Mouse (Mus musculus) Patski (cell line): ENCODE results near the gene Ngly1. TPM values are rescaled to one million over a fixed set of nuclear protein-coding genes. Genes with fewer than 3 reads are reported as not detected.

Source experiments
- ATAC-seq: fragments of 100-300 bp; one replicate; pipeline ENCODE4 v1.8.0; 2021
- CTCF ChIA-PET: fragments of 350-600 bp; sonication (Branson Sonifier 250); formaldehyde crosslinking; loops from one replicate; lab custom pipeline; 2022; ENCODE audit warnings: inconsistent platforms; lab: Charles Lee
- POLR2A ChIA-PET: fragments of 350-600 bp; sonication (Branson Sonifier 250); formaldehyde crosslinking; loops from one replicate; lab custom pipeline; 2022; ENCODE audit warnings: antibody characterized with exemption, inconsistent platforms; lab: Charles Lee
- DNase-seq: peaks from one replicate; pipeline ENCODE4 v3.0.0-alpha.2; 2011; ENCODE audit warnings: low read depth, low spot score
- H3K27me3 ChIP-seq: fragments of 371-371 bp; one replicate; pipeline ENCODE4 v1.5.1; 2021
- CTCF ChIP-seq: fragments of 100-300 bp; IDR thresholded peaks from one replicate; pipeline ENCODE4 v1.5.1; 2021
- in situ Hi-C: fragments of 300-500 bp; cut with MboI; formaldehyde crosslinking; loops from 3 replicates; pipeline ENCODE4 v1.11.1; 2018; ENCODE audit warnings: low pct_unique_long_range_greater_than_20kb, mixed read lengths
- polyA plus RNA-seq: library from polyadenylated mRNA; unstranded; gene quantifications from one replicate; pipeline ENCODE4 v1.2.3, GENCODE M21; 2021

Gene Ngly1
- polyA plus RNA-seq, 1 experiment from 2014 or later = 29.6 TPM

DNA sequence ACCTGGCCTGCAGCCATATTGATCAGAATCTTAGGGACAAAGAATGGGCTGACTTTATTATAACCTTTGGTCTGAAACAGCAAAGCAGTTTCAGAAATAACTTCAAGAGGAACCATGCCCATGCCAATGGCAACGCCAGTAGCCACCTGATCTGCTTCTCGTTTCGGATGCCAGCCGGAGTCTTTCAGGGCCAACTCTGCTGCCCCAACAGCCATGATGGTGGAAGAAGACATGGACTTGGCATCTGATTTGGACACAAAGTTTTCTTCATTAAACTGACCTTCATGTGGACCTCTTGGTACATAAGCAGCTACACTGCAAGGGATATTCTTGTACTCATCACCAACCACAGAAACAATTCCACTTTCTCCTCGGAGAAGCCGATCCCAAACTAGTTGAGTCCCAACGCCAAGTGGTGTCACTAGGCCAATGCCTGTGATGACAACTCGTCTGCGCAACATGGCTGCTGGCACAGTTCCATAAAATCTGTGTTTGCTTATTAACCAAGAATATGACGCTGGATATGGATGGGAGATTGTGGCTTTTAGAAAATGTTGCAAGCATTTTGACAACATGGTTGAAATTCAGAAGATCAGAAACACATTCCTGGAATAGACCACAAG, 6.8 kb upstream of the Ngly1 start:
- DNase-seq = no peak
- CTCF ChIA-PET = interaction anchor here (1.3 to 1.5 kb wide), 2 partner anchors 10 to 37 kb away, joined by 3 read pairs; no protein-coding TSS in a partner anchor
- in situ Hi-C loops = loop anchor here (5.0 to 10.0 kb wide), 2 partner anchors 125 to 272 kb away; partner anchors contain the start of gene Top2b
- no peaks in the 10 kb centered on the region for H3K27me3 ChIP-seq
- POLR2A ChIA-PET = interaction anchor here (2.0 kb wide), 1 partner anchor 8 kb away, joined by 6 read pairs; no protein-coding TSS in a partner anchor
- no peak for TF ChIP-seq CTCF
- no peak for ATAC-seq

DNA sequence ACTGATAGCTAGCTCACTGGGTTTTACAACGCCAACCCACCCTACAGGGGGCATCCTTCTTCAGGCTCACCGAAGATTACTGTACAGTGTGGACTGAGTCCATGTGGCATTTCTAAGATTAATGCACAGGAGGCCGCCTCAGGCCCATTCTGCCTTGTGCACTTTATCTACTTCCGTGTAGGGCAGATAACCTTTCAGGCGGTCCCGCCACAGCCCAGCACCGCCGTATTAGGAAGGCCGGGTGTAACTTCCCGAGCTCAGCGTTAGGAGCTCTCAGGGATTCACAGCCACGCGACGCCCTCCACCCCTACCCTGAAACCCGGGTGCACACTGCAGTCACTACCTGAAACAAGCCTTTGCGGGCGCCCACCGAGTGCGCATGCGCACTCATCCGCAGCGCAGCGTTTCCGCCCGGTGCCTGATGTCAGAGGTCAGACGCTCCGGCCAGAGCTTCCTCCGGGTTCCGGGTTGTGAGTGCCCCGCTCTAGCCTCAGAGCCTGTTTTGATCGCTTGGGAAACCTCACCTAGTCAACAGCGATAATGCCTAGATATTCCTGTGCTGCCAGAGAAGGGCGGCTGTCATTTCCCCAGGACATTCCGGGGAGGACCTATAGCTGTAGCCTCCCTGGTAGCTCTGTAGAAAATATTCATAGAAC, 6.0 kb upstream of the Ngly1 start:
- ATAC-seq = peak; percentile 92
- no peaks in the 10 kb centered on the region for H3K27me3 ChIP-seq
- no peak for TF ChIP-seq CTCF
- in situ Hi-C loops = loop anchor here (5.0 to 10.0 kb wide), 2 partner anchors 124 to 272 kb away; partner anchors contain the start of gene Top2b
- CTCF ChIA-PET = interaction anchor here (1.3 to 1.5 kb wide), 3 partner anchors 10 to 137 kb away, joined by 3 to 6 read pairs (median 3); no protein-coding TSS in a partner anchor
- DNase-seq = peak; percentile 30
- POLR2A ChIA-PET = interaction anchor here (1.1 to 2.0 kb wide), 2 partner anchors 9 to 121 kb away, joined by 3 to 6 read pairs; no protein-coding TSS in a partner anchor

GRCm38 (mm10) chr14:16243603-16244209, 5.4 kb upstream of the Ngly1 start:
- ATAC-seq = peak; percentile 48
- in situ Hi-C loops = loop anchor here (5.0 to 10.0 kb wide), 2 partner anchors 124 to 271 kb away; partner anchors contain the start of gene Top2b
- DNase-seq = peak; percentile 39
- H3K27me3 ChIP-seq = no peaks in the 10 kb centered on the region
- TF ChIP-seq CTCF = no peak
- ChIA-PET CTCF (interaction anchor here (0.7 to 1.3 kb wide), 3 partner anchors 40 to 136 kb away, joined by 3 to 6 read pairs (median 3); no protein-coding TSS in a partner anchor), POLR2A (interaction anchor here (1.1 to 2.0 kb wide), 2 partner anchors 9 to 120 kb away, joined by 3 to 6 read pairs; no protein-coding TSS in a partner anchor)

DNA sequence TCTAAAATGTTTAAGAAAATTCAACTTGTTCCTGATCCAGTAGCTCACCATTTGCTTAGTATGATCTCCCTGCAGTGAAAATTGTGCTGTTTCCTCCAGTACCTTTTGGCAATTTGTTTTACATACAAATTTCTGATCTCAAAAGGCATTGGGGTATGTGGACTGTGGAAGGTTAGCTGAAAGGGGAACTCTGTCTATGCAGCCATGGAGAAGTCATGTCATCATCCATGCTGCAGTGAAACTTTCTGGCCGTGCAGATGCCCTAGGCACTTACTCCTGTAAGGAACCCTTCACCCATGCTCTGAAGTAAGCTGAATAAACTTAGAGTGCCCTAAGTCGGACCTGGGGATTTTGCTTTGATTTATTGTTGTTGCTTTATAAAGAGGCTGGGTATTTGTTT, 4.7 kb upstream of the Ngly1 start:
- H3K27me3 ChIP-seq = no peaks in the 10 kb centered on the region
- TF ChIP-seq CTCF = no peak
- in situ Hi-C loops = loop anchor here (5.0 to 10.0 kb wide), 2 partner anchors 123 to 270 kb away; partner anchors contain the start of gene Top2b
- CTCF ChIA-PET = interaction anchor here (0.7 to 1.3 kb wide), 3 partner anchors 39 to 136 kb away, joined by 3 to 6 read pairs (median 3); no protein-coding TSS in a partner anchor
- no peak for DNase-seq
- POLR2A ChIA-PET = interaction anchor here (1.1 to 2.0 kb wide), 2 partner anchors 10 to 120 kb away, joined by 3 to 6 read pairs; no protein-coding TSS in a partner anchor
- no peak for ATAC-seq

DNA sequence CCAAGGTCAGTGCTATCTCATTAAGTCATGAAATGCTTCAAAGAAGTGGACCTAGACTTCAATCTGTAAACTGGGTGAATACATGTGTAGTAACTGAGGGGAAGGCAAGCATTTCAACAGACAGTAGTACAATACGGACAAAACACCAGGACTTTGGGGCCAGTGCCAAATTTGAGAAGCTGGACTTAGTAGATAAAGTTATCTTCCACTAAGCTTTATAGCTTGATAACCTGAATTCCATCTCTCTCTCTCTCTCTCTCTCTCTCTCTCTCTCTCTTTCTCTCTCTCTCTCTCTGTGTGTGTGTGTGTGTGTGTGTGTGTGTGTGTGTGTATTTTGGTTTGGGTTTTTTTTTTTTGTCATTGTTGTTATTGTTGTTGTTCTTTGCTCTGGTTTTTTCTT, 4.0 kb upstream of the Ngly1 start:
- CTCF ChIA-PET = interaction anchor here (1.2 kb wide), 1 partner anchor 118 kb away, joined by 3 read pairs; no protein-coding TSS in a partner anchor
- H3K27me3 ChIP-seq = no peaks in the 10 kb centered on the region
- in situ Hi-C loops = loop anchor here (10.0 kb wide), 1 partner anchor 270 kb away; no protein-coding TSS in a partner anchor
- DNase-seq (no peak), ATAC-seq (no peak)
- POLR2A ChIA-PET = no interaction called here
- TF ChIP-seq CTCF = no peak

DNA sequence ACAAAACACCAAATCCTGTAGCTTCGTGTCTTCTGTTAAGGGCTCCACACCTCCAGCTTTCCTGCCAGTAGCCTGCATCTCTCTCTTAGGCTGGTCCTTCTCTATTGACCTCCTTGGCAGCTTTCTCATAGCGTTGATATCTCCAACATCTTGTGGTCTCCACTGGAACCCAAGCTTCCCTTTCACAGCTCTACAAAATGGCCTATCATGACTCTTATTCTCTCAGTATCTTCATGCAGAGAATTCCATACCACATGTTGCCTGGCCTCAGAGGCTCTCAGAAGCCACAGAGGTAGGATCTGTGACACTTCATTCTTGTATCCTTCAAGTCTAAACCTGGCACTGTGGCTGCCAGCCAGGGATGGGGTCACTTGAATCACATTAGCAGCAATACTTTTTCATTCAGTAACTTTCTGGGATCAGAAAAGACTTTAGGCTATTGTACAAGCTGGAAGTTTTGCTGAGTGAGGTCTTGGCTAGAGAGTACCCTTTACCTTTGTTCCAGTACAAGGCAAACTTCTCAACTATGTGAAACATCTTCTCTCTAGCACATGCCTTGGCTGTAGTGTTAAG, 2.7 kb upstream of the Ngly1 start:
- no peak for TF ChIP-seq CTCF
- ChIA-PET POLR2A (no interaction called here), CTCF (interaction anchor here (1.1 to 2.1 kb wide), 3 partner anchors 9 to 133 kb away, joined by 3 to 6 read pairs (median 3); no protein-coding TSS in a partner anchor)
- in situ Hi-C loops = loop anchor here (10.0 kb wide), 1 partner anchor 268 kb away; no protein-coding TSS in a partner anchor
- ATAC-seq = no peak
- DNase-seq = no peak
- no peaks in the 10 kb centered on the region for H3K27me3 ChIP-seq

DNA sequence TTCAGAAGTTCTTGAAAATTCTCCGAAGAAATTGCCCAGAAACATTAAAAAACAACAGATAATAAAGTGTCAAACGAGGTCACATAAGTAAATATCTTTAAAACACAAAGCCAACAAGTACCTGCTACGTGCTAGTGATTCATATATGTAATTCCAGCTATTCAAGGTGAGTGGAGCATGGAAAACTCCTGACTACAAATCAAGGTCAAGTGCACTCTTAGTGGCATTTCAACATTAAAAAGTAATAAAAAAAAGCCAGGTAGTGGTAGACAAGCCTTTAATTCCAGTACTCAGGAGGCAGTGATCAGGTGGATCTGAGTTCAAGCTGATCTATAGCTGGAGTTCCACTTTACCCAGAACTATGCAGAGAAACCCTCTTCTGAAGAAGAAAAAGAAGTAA, 945 bp upstream of the Ngly1 start:
- H3K27me3 ChIP-seq = no peaks in the 10 kb centered on the region
- in situ Hi-C loops = loop anchor here (10.0 kb wide), 1 partner anchor 267 kb away; no protein-coding TSS in a partner anchor
- ChIA-PET POLR2A (interaction anchor here (0.6 to 1.1 kb wide), 3 partner anchors 8 to 252 kb away, joined by 3 read pairs; no protein-coding TSS in a partner anchor), CTCF (interaction anchor here (1.2 to 2.1 kb wide), 2 partner anchors 30 to 132 kb away, joined by 4 to 6 read pairs; no protein-coding TSS in a partner anchor)
- ATAC-seq (no peak), DNase-seq (no peak)
- no peak for TF ChIP-seq CTCF

GRCm38 (mm10) chr14:16248603-16249157, 400 bp upstream of the Ngly1 start:
- ChIA-PET POLR2A (interaction anchor here (0.6 to 1.1 kb wide), 3 partner anchors 9 to 252 kb away, joined by 3 read pairs; no protein-coding TSS in a partner anchor), CTCF (no interaction called here)
- DNase-seq = no peak
- in situ Hi-C loops = loop anchor here (10.0 kb wide), 1 partner anchor 266 kb away; no protein-coding TSS in a partner anchor
- ATAC-seq = no peak
- no peak for TF ChIP-seq CTCF
- H3K27me3 ChIP-seq = no peaks in the 10 kb centered on the region

DNA sequence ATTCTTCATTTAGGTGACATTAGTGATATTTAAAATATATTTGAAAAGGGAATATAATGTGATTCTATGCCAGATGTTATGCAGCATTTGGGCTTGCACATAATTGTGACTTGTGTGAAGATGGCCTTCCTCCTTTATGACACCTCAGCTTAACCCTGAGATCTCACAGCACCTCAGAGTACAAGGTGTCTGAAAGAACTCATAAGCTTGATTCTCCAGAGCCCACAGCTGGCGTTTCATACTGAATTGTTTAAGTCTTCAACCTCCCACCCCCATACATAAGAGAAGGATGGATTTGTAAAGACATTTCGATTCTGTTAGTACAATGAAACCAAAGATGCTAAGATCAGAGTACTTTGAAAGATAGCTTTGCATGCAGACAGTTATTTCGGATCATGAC, 1.0 kb downstream of the Ngly1 start:
- H3K27me3 ChIP-seq = no peaks in the 10 kb centered on the region
- DNase-seq = no peak
- ChIA-PET POLR2A (no interaction called here), CTCF (interaction anchor here (1.1 to 1.4 kb wide), 2 partner anchors 24 to 107 kb away, joined by 3 to 4 read pairs; no protein-coding TSS in a partner anchor)
- no peak for ATAC-seq
- in situ Hi-C loops = loop anchor here (25.0 kb wide), 1 partner anchor 1962 kb away; no protein-coding TSS in a partner anchor
- TF ChIP-seq CTCF = no peak
